Mouse (Mus musculus): ENCODE measurements around the gene Nme1. TPM values are rescaled to one million over a fixed set of nuclear protein-coding genes. Genes with fewer than 3 reads are reported as not detected.

The Nme1 gene
- 70.1 and 89.9 TPM in 2 replicates for polyA plus RNA-seq (2011; ENCODE audit: insufficient read depth, insufficient read length, low replicate concordance, missing spikeins)

- peak within 1 kb of the TSS; percentile 95 for H3K4me3 ChIP-seq (replicated peaks; ENCODE audit: control insufficient read depth, low read depth, low read length)
- H3K4me1 ChIP-seq (ENCODE audit: control insufficient read depth, insufficient read depth, low read length), result no peaks in the 10 kb centered on the region; the same call in 1 of the 2 replicates
- under 1% methylated on average over 40 of the region's 40 CpGs for WGBS
- TF ChIP-seq CTCF (IDR thresholded peaks at IDR 0.05; ENCODE audit: control insufficient read depth, insufficient read depth, low read length) (peak; percentile 89), POLR2A (IDR thresholded peaks at IDR 0.05; ENCODE audit: borderline replicate concordance, control insufficient read depth, low read depth, low read length) (peak; percentile 77)
- H3K27ac ChIP-seq (ENCODE audit: control insufficient read depth, insufficient read depth, low read depth, low read length, poor library complexity), result peak within 1 kb of the TSS; percentile 65
Measured at GRCm38 (mm10) chr11:93968005-93968847, at the start of gene Nme1, which contains the start of gene Gm20390. Gene Nme1, minus strand, starts transcription at chr11:93968521. Gene Gm20390, minus strand, starts transcription at chr11:93968293.

- Histone ChIP-seq H3K4me3 (replicated peaks; ENCODE audit: control insufficient read depth, low read depth, low read length) (no peak overlapping the region), H3K27ac (ENCODE audit: control insufficient read depth, insufficient read depth, low read depth, low read length, poor library complexity) (no peak overlapping the region), H3K4me1 (ENCODE audit: control insufficient read depth, insufficient read depth, low read length) (no peaks in the 10 kb centered on the region)
- no peak for TF ChIP-seq POLR2A (IDR thresholded peaks at IDR 0.05; ENCODE audit: borderline replicate concordance, control insufficient read depth, low read depth, low read length)
- 73% methylated on average over 2 of the region's 2 CpGs for WGBS
Measured at GRCm38 (mm10) chr11:94003346-94003745, 35.0 kb upstream of the Nme1 start.

DNA sequence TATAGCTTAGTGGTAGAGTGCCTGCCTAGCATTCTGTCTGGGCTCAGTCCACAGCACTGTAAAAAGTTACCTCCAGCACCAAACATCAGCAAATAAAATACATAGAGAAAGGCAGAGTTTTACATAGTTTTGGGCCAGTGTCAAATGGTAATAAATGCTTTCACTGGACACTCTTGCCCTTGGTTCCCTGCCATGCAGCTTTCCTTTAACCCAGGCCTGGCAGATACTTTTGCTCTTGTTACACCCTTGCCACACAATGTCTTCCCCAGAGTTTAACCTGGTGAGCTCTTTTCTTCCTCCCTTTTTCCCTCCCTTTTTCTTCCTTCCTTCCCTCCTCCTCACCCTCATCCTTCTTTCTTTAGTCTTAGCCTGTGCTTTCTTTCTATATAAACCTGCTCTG lies 31.0 kb upstream of the Nme1 start:
- Histone ChIP-seq H3K4me3 (replicated peaks; ENCODE audit: control insufficient read depth, low read depth, low read length) (no peak overlapping the region), H3K27ac (ENCODE audit: control insufficient read depth, insufficient read depth, low read depth, low read length, poor library complexity) (no peak overlapping the region), H3K4me1 (ENCODE audit: control insufficient read depth, insufficient read depth, low read length) (peaks cover 2% of the 10 kb centered on the region; the same call in 1 of the 2 replicates)
- TF ChIP-seq CTCF (IDR thresholded peaks at IDR 0.05; ENCODE audit: control insufficient read depth, insufficient read depth, low read length), result no peak
- TF ChIP-seq POLR2A (IDR thresholded peaks at IDR 0.05; ENCODE audit: borderline replicate concordance, control insufficient read depth, low read depth, low read length), result no peak

- WGBS, result 36% methylated on average over 13 of the region's 13 CpGs
- peaks cover 2% of the 10 kb centered on the region; the same call in 1 of the 2 replicates for H3K4me1 ChIP-seq (ENCODE audit: control insufficient read depth, insufficient read depth, low read length)
- TF ChIP-seq CTCF (IDR thresholded peaks at IDR 0.05; ENCODE audit: control insufficient read depth, insufficient read depth, low read length) (no peak), POLR2A (IDR thresholded peaks at IDR 0.05; ENCODE audit: borderline replicate concordance, control insufficient read depth, low read depth, low read length) (no peak)
- H3K27ac ChIP-seq (ENCODE audit: control insufficient read depth, insufficient read depth, low read depth, low read length, poor library complexity), result no peak overlapping the region
- peak overlapping the region; percentile 38 for H3K4me3 ChIP-seq (replicated peaks; ENCODE audit: control insufficient read depth, low read depth, low read length)
Measured at GRCm38 (mm10) chr11:93997141-93997775, 28.9 kb upstream of the Nme1 start.

DNA sequence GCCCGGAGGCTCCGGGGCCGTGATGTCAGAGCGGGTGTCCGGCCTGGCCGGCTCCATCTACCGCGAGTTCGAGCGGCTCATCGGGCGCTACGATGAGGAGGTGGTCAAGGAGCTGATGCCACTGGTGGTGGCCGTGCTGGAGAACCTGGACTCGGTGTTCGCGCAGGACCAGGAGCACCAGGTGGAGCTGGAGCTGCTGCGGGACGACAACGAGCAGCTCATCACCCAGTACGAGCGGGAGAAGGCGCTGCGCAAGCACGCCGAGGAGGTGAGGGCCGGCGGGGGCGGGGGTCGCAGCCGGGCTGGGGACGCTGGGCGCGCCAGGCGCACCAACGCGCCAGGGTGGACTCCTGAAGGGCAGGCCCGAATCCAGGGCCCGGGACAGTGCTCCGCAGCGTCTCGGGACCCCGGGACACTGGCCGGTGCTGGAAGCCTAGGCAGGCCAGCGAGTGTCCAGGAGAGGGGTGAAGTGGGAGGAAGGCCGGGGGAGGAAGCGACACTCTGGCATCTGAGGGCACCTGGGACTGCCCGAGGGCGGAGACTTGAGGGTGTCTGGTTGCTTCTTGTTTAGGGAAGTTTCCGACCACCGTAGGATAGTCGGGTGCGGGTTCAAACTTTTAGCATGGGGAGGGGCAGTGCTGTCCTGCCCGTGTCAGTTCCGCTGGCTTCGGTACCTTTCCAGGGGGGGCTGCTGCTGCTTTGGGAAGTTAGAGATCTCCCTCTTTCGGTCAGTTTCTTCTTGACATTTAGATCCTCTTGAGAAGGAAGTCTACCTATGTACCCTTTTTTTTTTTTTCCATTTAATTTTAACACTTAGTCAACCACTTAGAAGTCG lies 28.2 kb upstream of the Nme1 start:
- under 1% methylated on average over 58 of the region's 58 CpGs for WGBS
- TF ChIP-seq CTCF (IDR thresholded peaks at IDR 0.05; ENCODE audit: control insufficient read depth, insufficient read depth, low read length) (no peak), POLR2A (IDR thresholded peaks at IDR 0.05; ENCODE audit: borderline replicate concordance, control insufficient read depth, low read depth, low read length) (peak; percentile 42; the same call in 1 of the 2 replicates)
- peak overlapping the region; percentile 99 for H3K27ac ChIP-seq (ENCODE audit: control insufficient read depth, insufficient read depth, low read depth, low read length, poor library complexity)
- H3K4me1 ChIP-seq (ENCODE audit: control insufficient read depth, insufficient read depth, low read length), result peaks cover 2% of the 10 kb centered on the region; the same call in 1 of the 2 replicates
- peak overlapping the region; percentile 94 for H3K4me3 ChIP-seq (replicated peaks; ENCODE audit: control insufficient read depth, low read depth, low read length)

DNA sequence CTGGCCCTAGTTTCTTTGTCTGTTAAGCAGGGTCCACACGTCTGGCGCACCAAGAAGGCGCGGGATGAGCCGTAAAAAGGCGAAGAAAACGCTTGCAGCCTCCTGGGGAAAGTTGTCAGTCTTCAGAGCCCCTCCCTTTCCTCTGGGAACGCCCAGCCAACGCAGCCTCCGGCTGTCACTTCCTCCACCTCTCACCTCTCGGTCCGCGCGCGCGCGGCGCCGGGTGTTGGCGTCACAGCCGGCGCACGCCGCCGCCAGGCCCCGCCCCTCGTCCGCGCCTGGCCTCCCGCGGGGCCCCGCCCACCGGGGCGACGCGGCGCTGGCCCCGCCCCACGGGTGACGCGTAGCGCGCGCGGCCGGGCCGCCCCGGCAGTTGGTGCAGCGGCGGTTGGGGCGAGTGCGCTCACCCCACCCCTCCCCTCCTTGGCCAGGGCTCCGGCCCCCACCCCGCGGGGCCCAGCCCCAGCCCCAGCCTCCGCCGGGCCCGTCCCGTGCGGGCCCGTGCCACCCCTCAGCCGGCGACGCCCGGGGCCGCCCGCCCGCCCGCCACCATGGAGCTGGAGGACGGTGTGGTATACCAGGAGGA lies 27.5 kb upstream of the Nme1 start, which contains the start of gene Spag9:
Gene Spag9 (plus strand): TSS at position 372 of the 586 bp plus-strand sequence.
- 4% methylated on average over 70 of the region's 70 CpGs for WGBS
- Histone ChIP-seq H3K4me1 (ENCODE audit: control insufficient read depth, insufficient read depth, low read length) (peaks cover 2% of the 10 kb centered on the region; the same call in 1 of the 2 replicates), H3K4me3 (replicated peaks; ENCODE audit: control insufficient read depth, low read depth, low read length) (peak within 1 kb of the TSS; percentile 94), H3K27ac (ENCODE audit: control insufficient read depth, insufficient read depth, low read depth, low read length, poor library complexity) (peak within 1 kb of the TSS; percentile 99)
- TF ChIP-seq POLR2A (IDR thresholded peaks at IDR 0.05; ENCODE audit: borderline replicate concordance, control insufficient read depth, low read depth, low read length) (peak; percentile 83; the same call in 1 of the 2 replicates), CTCF (IDR thresholded peaks at IDR 0.05; ENCODE audit: control insufficient read depth, insufficient read depth, low read length) (no peak)

- Histone ChIP-seq H3K4me1 (ENCODE audit: control insufficient read depth, insufficient read depth, low read length) (peaks cover 2% of the 10 kb centered on the region; the same call in 1 of the 2 replicates), H3K27ac (ENCODE audit: control insufficient read depth, insufficient read depth, low read depth, low read length, poor library complexity) (peak overlapping the region; percentile 99), H3K4me3 (replicated peaks; ENCODE audit: control insufficient read depth, low read depth, low read length) (peak overlapping the region; percentile 86)
- WGBS, result under 1% methylated on average over 15 of the region's 15 CpGs
- no peak for TF ChIP-seq POLR2A (IDR thresholded peaks at IDR 0.05; ENCODE audit: borderline replicate concordance, control insufficient read depth, low read depth, low read length)
- TF ChIP-seq CTCF (IDR thresholded peaks at IDR 0.05; ENCODE audit: control insufficient read depth, insufficient read depth, low read length), result no peak
Measured at GRCm38 (mm10) chr11:93995111-93995719, 26.9 kb upstream of the Nme1 start.
